Mouse (Mus musculus): ENCODE measurements around the gene F11r.

DNA sequence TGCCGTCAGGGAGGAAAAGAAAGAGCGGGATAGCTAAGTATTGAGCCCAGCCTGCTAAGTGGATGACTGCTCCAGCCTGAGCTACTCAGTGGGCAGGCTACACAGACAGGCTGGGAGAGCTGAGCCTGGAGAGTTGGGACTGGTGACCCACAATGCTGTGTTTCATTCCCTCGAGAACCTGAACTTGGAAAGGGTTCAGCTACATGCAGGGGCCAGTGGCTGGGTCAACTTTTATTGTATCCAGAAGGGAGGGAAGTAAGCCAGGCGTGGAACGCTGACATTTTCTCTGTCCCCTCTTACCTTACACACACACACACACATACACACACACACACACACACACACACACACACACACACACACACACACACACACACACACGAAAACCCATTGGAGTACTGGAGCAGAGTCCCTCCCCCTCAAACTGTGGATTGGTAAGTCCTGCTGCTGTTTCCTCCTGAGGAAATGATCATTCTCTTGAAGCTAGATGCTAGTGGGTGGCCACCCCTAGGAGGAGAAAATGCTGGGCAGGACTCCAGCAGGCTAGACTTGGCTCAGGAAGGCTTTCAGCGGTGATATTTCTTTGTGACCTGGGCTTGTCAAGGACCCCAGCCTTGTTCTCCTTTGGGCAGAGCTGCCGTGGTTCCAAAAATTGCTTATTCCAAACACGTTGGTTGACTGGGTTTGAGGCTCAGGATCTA, 2.8 kb downstream of the F11r start:
- TF ChIP-seq CTCF (IDR thresholded peaks at IDR 0.05; ENCODE audit: low read depth): no peak
- TF ChIP-seq EP300 (IDR thresholded peaks at IDR 0.05; ENCODE audit: low read depth): no peak

Measured in heart, postnatal 0 days (tissue).